Comparison of ENCODE assay signal across 10 mouse cellular contexts in the genomic region with DNA sequence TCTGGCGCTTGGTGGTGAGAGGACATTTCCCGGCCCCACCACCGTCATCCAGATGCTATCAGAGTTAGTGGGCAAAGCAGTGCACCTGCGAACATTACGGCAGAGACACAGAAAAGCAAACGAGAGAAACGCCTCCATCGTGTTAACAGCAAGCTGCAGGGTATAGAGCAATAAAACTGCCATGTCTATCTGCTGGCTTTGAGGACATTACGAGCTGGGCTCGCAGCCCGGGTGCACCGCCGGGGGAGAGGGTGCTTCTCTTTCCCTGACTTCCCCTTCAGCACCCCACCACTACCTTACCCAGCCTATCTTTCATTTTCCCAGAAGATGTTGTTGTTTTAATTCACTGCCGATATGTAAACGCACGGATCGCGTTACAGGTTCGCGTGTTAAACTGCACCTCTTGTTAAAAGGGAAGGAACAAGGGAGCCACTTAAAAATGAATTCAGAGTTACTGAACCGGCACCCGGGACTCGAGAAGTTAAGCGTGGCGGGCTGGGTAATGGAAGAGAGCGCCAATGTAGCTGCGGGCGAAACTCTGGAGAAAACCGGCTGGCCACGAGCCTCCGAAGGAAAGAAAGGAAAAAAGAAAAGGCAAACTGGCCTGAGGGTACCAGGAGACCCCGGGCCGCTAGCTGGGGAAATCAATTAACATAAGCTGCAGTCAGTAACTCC. TPM values are rescaled to one million over a fixed set of nuclear protein-coding genes. Genes with fewer than 3 reads are reported as not detected.
DNase-seq lines count a peak whose midpoint lies in the region; ATAC-seq and TF ChIP-seq lines count a peak whose summit lies in the region.
"Had no signal": no experiment of that assay in that cellular context is flagged by ENCODE, and none has a peak within 500 bp of the region (broad histone marks: within the 10 kb centered on the region; RNA-seq: fewer than 3 reads in every experiment).

No protein-coding gene starts in this region.

- under 1% methylated on average over 33 of the region's 33 CpGs for WGBS in heart, embryonic 10.5 days
- under 1% methylated on average over 33 of the region's 33 CpGs for WGBS in intestine, embryonic 16.5 days
- under 1% methylated on average over 33 of the region's 33 CpGs for WGBS in stomach, postnatal 0 days

- no peak for TF ChIP-seq CTCF in stomach, postnatal 0 days (IDR thresholded peaks at IDR 0.05; ENCODE audit: low read depth)

- H3K4me2 ChIP-seq in intestine, embryonic 16.5 days (ENCODE audit: low read depth, low read length), result no peak overlapping the region
- H3K4me2 ChIP-seq in stomach, postnatal 0 days (replicated peaks; ENCODE audit: low read depth), result 0 out of 2 replicates have a peak overlapping the region, but pooled peaks have one; percentile 23
- H3K4me2 ChIP-seq: lung, embryonic 14.5 days had no signal

- H3K4me1 ChIP-seq in heart, embryonic 10.5 days, result peaks cover 21% of the 10 kb centered on the region
- peaks cover 24% of the 10 kb centered on the region for H3K4me1 ChIP-seq in intestine, embryonic 16.5 days (ENCODE audit: control insufficient read depth, insufficient read depth, low read length)
- no peaks in the 10 kb centered on the region; the same call in 1 of the 2 replicates for H3K4me1 ChIP-seq in stomach, postnatal 0 days (replicated peaks; ENCODE audit: control insufficient read depth, insufficient read depth)

- peak overlapping the region; percentile 41 for H3K4me3 ChIP-seq in heart, embryonic 10.5 days
- peak overlapping the region; percentile 18 for H3K4me3 ChIP-seq in intestine, embryonic 16.5 days (ENCODE audit: low read length)
- H3K4me3 ChIP-seq in stomach, postnatal 0 days (ENCODE audit: low read depth, low read length), result peak overlapping the region; percentile 21

- ATAC-seq in intestine, embryonic 16.5 days, result no peak; the same call in 1 of the 2 replicates
- ATAC-seq in stomach, postnatal 0 days (ENCODE audit: low FRiP score, low TSS enrichment), result no peak
- no peak for ATAC-seq in CD4-positive, CD25-positive, alpha-beta regulatory T cell, adult 4 months

- no peaks in the 10 kb centered on the region for H3K9me3 ChIP-seq in heart, embryonic 10.5 days
- H3K9me3 ChIP-seq in intestine, embryonic 16.5 days (ENCODE audit: control insufficient read depth, low read length), result no peaks in the 10 kb centered on the region
- no peaks in the 10 kb centered on the region for H3K9me3 ChIP-seq in stomach, postnatal 0 days (ENCODE audit: control insufficient read depth, low read length)

- H3K27me3 ChIP-seq in heart, embryonic 10.5 days (ENCODE audit: insufficient read depth, poor library complexity, severe bottlenecking), result peaks cover 99% of the 10 kb centered on the region
- peaks cover 87% of the 10 kb centered on the region for H3K27me3 ChIP-seq in intestine, embryonic 16.5 days (replicated peaks; ENCODE audit: control insufficient read depth, insufficient read depth, low read length)
- peaks cover 46% of the 10 kb centered on the region for H3K27me3 ChIP-seq in stomach, postnatal 0 days (ENCODE audit: control insufficient read depth, insufficient read depth, low read length)

- no peaks in the 10 kb centered on the region for H3K36me3 ChIP-seq in heart, embryonic 10.5 days
- H3K36me3 ChIP-seq in intestine, embryonic 16.5 days (ENCODE audit: control insufficient read depth, insufficient read depth, low read length), result no peaks in the 10 kb centered on the region
- H3K36me3 ChIP-seq in stomach, postnatal 0 days (ENCODE audit: control insufficient read depth, insufficient read depth, low read length), result no peaks in the 10 kb centered on the region

- H3K27ac ChIP-seq in heart, embryonic 10.5 days, result no peak overlapping the region
- H3K27ac ChIP-seq in intestine, embryonic 16.5 days (ENCODE audit: low read length), result no peak overlapping the region
- H3K27ac ChIP-seq in stomach, postnatal 0 days (replicated peaks), result no peak overlapping the region

- no peak for DNase-seq in heart, embryonic 10.5 days (ENCODE audit: low spot score)
- DNase-seq in heart, adult 9 months (ENCODE audit: low spot score in 2 of 2), result no peak
- peak; percentile 47 for DNase-seq in retina, embryonic 14.5 days (ENCODE audit: low spot score)
- no peak for DNase-seq in retina, postnatal 1 day
- DNase-seq in stomach, postnatal 0 days (ENCODE audit: low spot score), result no peak
- DNase-seq in adrenal gland, adult 18-20 months (ENCODE audit: low spot score in 2 of 2), result no peak
- DNase-seq: right cerebral cortex, postnatal 25 days had no signal

- H3K9ac ChIP-seq in intestine, embryonic 16.5 days (ENCODE audit: low read depth, low read length), result no peak overlapping the region
- no peak overlapping the region for H3K9ac ChIP-seq in stomach, postnatal 0 days (ENCODE audit: low read length)
- H3K9ac ChIP-seq: lung, embryonic 14.5 days had no signal

- TF ChIP-seq EP300 in stomach, postnatal 0 days (optimal IDR thresholded peaks at IDR 0.05), result no peak

RNA-seq across cellular contexts. Expression of a gene that starts 2.6 kb away (rescaled TPM):
- 0.23 and 0.57 TPM in 2 replicates for polyA plus RNA-seq in heart, embryonic 10.5 days (2016; fragmentation: Nextera tagmentation; extraction: Ambion mirVana)
- polyA plus RNA-seq in intestine, embryonic 16.5 days (2015; fragmentation: Nextera tagmentation; extraction: Ambion mirVana), result not detected in 2 replicates
- 0.12 TPM in 1 of 2 replicates, not detected in the other for polyA plus RNA-seq in stomach, postnatal 0 days (2015; fragmentation: Nextera tagmentation; extraction: Ambion mirVana)
- polyA plus RNA-seq in CD4-positive, CD25-positive, alpha-beta regulatory T cell, adult 4 months (2017; shearing (Covaris generic)), result not detected
- not detected for total RNA-seq in adrenal gland, adult 18-20 months (2021)
- polyA plus RNA-seq: lung, embryonic 14.5 days had no signal

RNA-seq across cellular contexts. Expression of a gene that starts 21.3 kb away (rescaled TPM):
- 4.0 and 8.9 TPM in 2 replicates for polyA plus RNA-seq in heart, embryonic 10.5 days (2016; fragmentation: Nextera tagmentation; extraction: Ambion mirVana)
- polyA plus RNA-seq in intestine, embryonic 16.5 days (2015; fragmentation: Nextera tagmentation; extraction: Ambion mirVana), result 1.5 and 1.7 TPM in 2 replicates
- polyA plus RNA-seq in stomach, postnatal 0 days (2015; fragmentation: Nextera tagmentation; extraction: Ambion mirVana), result 6.2 and 7.1 TPM in 2 replicates
- polyA plus RNA-seq in CD4-positive, CD25-positive, alpha-beta regulatory T cell, adult 4 months (2017; shearing (Covaris generic)), result not detected
- under 1 TPM in 1 of 2 experiments, not detected in 1; 0.40 TPM for total RNA-seq in adrenal gland, adult 18-20 months (2021)
